Mouse (Mus musculus) CH12.LX (cell line): ENCODE data around the gene Rab23. TPM values are rescaled to one million over a fixed set of nuclear protein-coding genes. Genes with fewer than 3 reads are reported as not detected.

Experiments
- DNase-seq: peaks from one replicate; pipeline ENCODE4 v3.0.0-alpha.2; 2013; ENCODE audit errors: extremely low read depth
- H3K27ac ChIP-seq: 2 replicates; pipeline ENCODE4 v1.5.1; 2012; ENCODE audit warnings: low read depth, mild to moderate bottlenecking, control low read depth, moderate library complexity; ENCODE audit not compliant: insufficient read depth
- H3K27me3 ChIP-seq: replicated peaks from 2 replicates; pipeline ENCODE3; 2012; ENCODE audit warnings: inconsistent platforms
- H3K36me3 ChIP-seq, 2 experiments: replicated peaks in 1 of 2; 2 replicates each; pipeline versions ENCODE3 to v1.6.1; 2012; ENCODE audit warnings: inconsistent platforms in 1 of 2, low read length in 1 of 2, mild to moderate bottlenecking in 1 of 2, mixed read lengths in 1 of 2, moderate library complexity in 1 of 2; ENCODE audit not compliant: control insufficient read depth in 1 of 2, insufficient read depth in 1 of 2
- H3K4me1 ChIP-seq, 2 experiments: 2 replicates each; pipeline ENCODE4 v1.6.1; 2012; ENCODE audit warnings: inconsistent platforms in 1 of 2, moderate library complexity in 1 of 2; ENCODE audit not compliant: insufficient read depth in 2 of 2, control insufficient read depth in 1 of 2
- H3K4me2 ChIP-seq: 2 replicates; pipeline ENCODE4 v1.6.1; 2012; ENCODE audit warnings: low read depth, mild to moderate bottlenecking, control low read depth; ENCODE audit not compliant: poor library complexity, insufficient read depth, severe bottlenecking
- H3K4me3 ChIP-seq, 3 experiments: fragments of 150-350 bp in 1 of 3; sonication (generic) in 1 of 3; replicated peaks in 1 of 3; 2 replicates each; pipeline versions ENCODE3 to v1.5.1; 2011 to 2012; ENCODE audit warnings: low read depth in 2 of 3, low read length in 2 of 3, mild to moderate bottlenecking in 2 of 3, moderate library complexity in 2 of 3, control low read depth in 1 of 3, improper control_type of control experiment in 1 of 3, inconsistent platforms in 1 of 3, mixed read lengths in 1 of 3; ENCODE audit not compliant: poor library complexity in 1 of 3
- H3K79me2 ChIP-seq: replicated peaks from 2 replicates; pipeline ENCODE4 v1.6.1; 2012; ENCODE audit warnings: mild to moderate bottlenecking, moderate library complexity; ENCODE audit not compliant: control insufficient read depth, poor library complexity, insufficient read depth, severe bottlenecking; ENCODE audit errors: extremely low read depth
- H3K9ac ChIP-seq: 2 replicates; pipeline ENCODE4 v1.6.1; 2012; ENCODE audit warnings: low read depth, mild to moderate bottlenecking, control low read depth, moderate library complexity; ENCODE audit not compliant: insufficient read depth
- H3K9me3 ChIP-seq: replicated peaks from 2 replicates; pipeline ENCODE3; 2012; ENCODE audit warnings: low read length, inconsistent platforms, mixed read lengths
- BHLHE40 ChIP-seq: IDR thresholded peaks from 2 replicates; pipeline ENCODE4 v1.6.1; 2011; ENCODE audit warnings: mild to moderate bottlenecking, low read depth, low read length, improper control_type of control experiment
- CHD1 ChIP-seq: IDR thresholded peaks from 2 replicates; pipeline ENCODE4 v1.6.1; 2012; ENCODE audit warnings: low read depth, low read length, improper control_type of control experiment, inconsistent platforms
- CHD2 ChIP-seq: IDR thresholded peaks from 2 replicates; pipeline ENCODE4 v1.6.1; 2011; ENCODE audit warnings: low read length, improper control_type of control experiment
- CTCF ChIP-seq, 2 experiments: IDR thresholded peaks in 1 of 2; conservative IDR thresholded peaks in 1 of 2; 2 replicates each; pipeline ENCODE4 v1.5.1; 2011 to 2012; ENCODE audit warnings: low read depth in 2 of 2, low read length in 2 of 2, improper control_type of control experiment in 1 of 2, inconsistent platforms in 1 of 2, mild to moderate bottlenecking in 1 of 2, moderate library complexity in 1 of 2
- ELF1 ChIP-seq: IDR thresholded peaks from 2 replicates; pipeline ENCODE4 v1.6.1; 2014; ENCODE audit warnings: low read depth, mild to moderate bottlenecking, inconsistent platforms, low read length, improper control_type of control experiment
- EP300 ChIP-seq: IDR thresholded peaks from 2 replicates; pipeline ENCODE4 v1.6.1; 2011; ENCODE audit warnings: low read length, improper control_type of control experiment
- ETS1 ChIP-seq: conservative IDR thresholded peaks from 2 replicates; pipeline ENCODE4 v1.6.1; 2012; ENCODE audit warnings: low read depth, mild to moderate bottlenecking, inconsistent platforms, low read length, improper control_type of control experiment, moderate library complexity
- JUN ChIP-seq: IDR thresholded peaks from 2 replicates; pipeline ENCODE4 v1.6.1; 2011; ENCODE audit warnings: low read depth, mild to moderate bottlenecking, low read length, improper control_type of control experiment, moderate library complexity; ENCODE audit not compliant: insufficient read depth
- JUND ChIP-seq: conservative IDR thresholded peaks from 2 replicates; pipeline ENCODE4 v1.6.1; 2011; ENCODE audit warnings: low read depth, low read length, improper control_type of control experiment
- KAT2A ChIP-seq: IDR thresholded peaks from 2 replicates; pipeline ENCODE4 v1.6.1; 2012; ENCODE audit warnings: low read length, improper control_type of control experiment, inconsistent platforms; ENCODE audit not compliant: insufficient replicate concordance
- MAFK ChIP-seq: IDR thresholded peaks from 2 replicates; pipeline ENCODE4 v1.6.1; 2011; ENCODE audit warnings: low read length, improper control_type of control experiment; ENCODE audit not compliant: insufficient replicate concordance
- MAZ ChIP-seq: IDR thresholded peaks from 2 replicates; pipeline ENCODE4 v1.6.1; 2012; ENCODE audit warnings: low read depth, mild to moderate bottlenecking, inconsistent platforms, low read length, improper control_type of control experiment, moderate library complexity
- MEF2A ChIP-seq: IDR thresholded peaks from 2 replicates; pipeline ENCODE4 v1.6.1; 2014; ENCODE audit warnings: low read depth, mild to moderate bottlenecking, inconsistent platforms, low read length, improper control_type of control experiment, borderline replicate concordance
- MXI1 ChIP-seq: IDR thresholded peaks from 2 replicates; pipeline ENCODE4 v1.6.1; 2011; ENCODE audit warnings: mild to moderate bottlenecking, low read depth, low read length, improper control_type of control experiment
- NRF1 ChIP-seq: IDR thresholded peaks from 2 replicates; pipeline ENCODE4 v1.6.1; 2014; ENCODE audit warnings: low read depth, mild to moderate bottlenecking, inconsistent platforms, low read length, improper control_type of control experiment, moderate library complexity
- POLR2AphosphoS2 ChIP-seq: IDR thresholded peaks from 2 replicates; pipeline ENCODE4 v1.6.1; 2011; ENCODE audit warnings: low read depth, low read length, improper control_type of control experiment
- SIN3A ChIP-seq: IDR thresholded peaks from 2 replicates; pipeline ENCODE4 v1.6.1; 2012; ENCODE audit warnings: low read length, improper control_type of control experiment, inconsistent platforms
- TBP ChIP-seq: conservative IDR thresholded peaks from 2 replicates; pipeline ENCODE4 v1.6.1; 2011; ENCODE audit warnings: low read depth, low read length, improper control_type of control experiment
- ZKSCAN1 ChIP-seq: IDR thresholded peaks from 2 replicates; pipeline ENCODE4 v1.6.1; 2012; ENCODE audit warnings: low read depth, inconsistent platforms, low read length, improper control_type of control experiment, borderline replicate concordance
- ZMIZ1 ChIP-seq: IDR thresholded peaks from 2 replicates; pipeline ENCODE4 v1.6.1; 2012; ENCODE audit warnings: low read depth, mild to moderate bottlenecking, inconsistent platforms, low read length, improper control_type of control experiment
- dilution Hi-C: fragments of 300-500 bp; cut with MboI; formaldehyde crosslinking; loops from 2 replicates; pipeline ENCODE4 v1.14.3; 2020; ENCODE audit warnings: low sequenced_read_pairs; ENCODE audit not compliant: extremely low pct_unique_long_range_greater_than_20kb, extremely low pct_ligation_motif_present
- in situ Hi-C: fragments of 300-500 bp; cut with MboI; formaldehyde crosslinking; loops from 3 replicates; pipeline ENCODE4 v1.14.3; 2019; ENCODE audit warnings: low sequenced_read_pairs, low pct_ligation_motif_present, low pct_unique_long_range_greater_than_20kb, mixed read lengths
- polyA plus RNA-seq: library from polyadenylated mRNA; unstranded; fragments of >175 nt; gene quantifications from 2 replicates; pipeline ENCODE4 v1.2.1, GENCODE M21; 2012; ENCODE audit warnings: low read depth; ENCODE audit not compliant: insufficient read length
- total RNA-seq, 2 experiments: library from RNA; depleted of rRNA; stranded (reverse); fragments of 300-350 nt in 1 of 2; fragments of >200 nt in 1 of 2; gene quantifications; 2 replicates each; pipeline ENCODE4 v1.2.3; 2012 to 2014

Gene Rab23
- total and polyA plus RNA-seq, 3 experiments = 5.8 to 17.6 (median 6.7) TPM

- Histone ChIP-seq H3K4me1 (peaks cover 4 to 28% of the 10 kb centered on the region in 2 experiments; a peak in 3 of 4 replicates), H3K79me2 (no peaks in the 10 kb centered on the region), H3K4me2 (no peak overlapping the region), H3K27ac (no peak overlapping the region), H3K9ac (no peak overlapping the region), H3K4me3 (no peak overlapping the region), H3K36me3 (no peaks in the 10 kb centered on the region), H3K27me3 (peaks cover 2% of the 10 kb centered on the region), H3K9me3 (no peaks in the 10 kb centered on the region)
- dilution Hi-C loops (no loop called here), in situ Hi-C loops (no loop called here)
- TF ChIP-seq BHLHE40 (no peak), JUND (no peak), ZMIZ1 (no peak), SIN3A (no peak), NRF1 (no peak), CTCF (conservative IDR thresholded peaks at IDR 0.05 in 1 of 2, IDR thresholded peaks at IDR 0.05 in 1 of 2; ENCODE audit: low read depth in 2 of 2, low read length in 2 of 2) (no peak), ETS1 (no peak), ELF1 (no peak), MAZ (no peak)
- DNase-seq = no peak
Observed at GRCm38 (mm10) chr1:33693893-33694292, 25.8 kb upstream of the Rab23 start.

- Histone ChIP-seq H3K9ac (no peak overlapping the region), H3K4me1 (peaks cover 2 to 11% of the 10 kb centered on the region in 2 experiments; a peak in 3 of 4 replicates), H3K9me3 (no peaks in the 10 kb centered on the region), H3K27ac (no peak overlapping the region), H3K4me2 (no peak overlapping the region), H3K36me3 (no peaks in the 10 kb centered on the region), H3K27me3 (peaks cover 2% of the 10 kb centered on the region)
- in situ Hi-C loops (no loop called here), dilution Hi-C loops (no loop called here)
- DNase-seq = no peak
- no peak for TF ChIP-seq MEF2A
- TF ChIP-seq MAZ = no peak
- no peak for TF ChIP-seq CHD1
- TF ChIP-seq, all 38 proteins: peak for 0
- Histone ChIP-seq H3K4me3 (no peak overlapping the region), H3K79me2 (no peaks in the 10 kb centered on the region)
Observed at GRCm38 (mm10) chr1:33696016-33696415, 23.7 kb upstream of the Rab23 start.

- Histone ChIP-seq H3K9ac (no peak overlapping the region), H3K9me3 (peaks cover 5% of the 10 kb centered on the region), H3K4me1 (no peaks in the 10 kb centered on the region), H3K4me2 (no peak overlapping the region), H3K4me3 (no peak overlapping the region), H3K27ac (no peak overlapping the region), H3K79me2 (no peaks in the 10 kb centered on the region), H3K36me3 (no peaks in the 10 kb centered on the region), H3K27me3 (no peaks in the 10 kb centered on the region)
- TF ChIP-seq EP300 (no peak), POLR2AphosphoS2 (no peak), MXI1 (no peak), KAT2A (no peak), TBP (no peak), CHD2 (no peak), ZKSCAN1 (no peak), NRF1 (no peak), JUN (no peak), MAFK (no peak)
- dilution Hi-C loops (no loop called here), in situ Hi-C loops (no loop called here)
- DNase-seq = no peak
Observed at GRCm38 (mm10) chr1:33701244-33701643, 18.4 kb upstream of the Rab23 start.
